Mouse (Mus musculus): Measurements from ENCODE around the gene Supt4a.

Supt4a gene

GRCm38 (mm10) chr11:87701877-87702620, 35.3 kb upstream of the Supt4a start:
- TF ChIP-seq CTCF (conservative IDR thresholded peaks at IDR 0.05; ENCODE audit: low read length) = no peak
- no peak for TF ChIP-seq NANOG (IDR thresholded peaks at IDR 0.05; ENCODE audit: borderline replicate concordance, low read length)
- TF ChIP-seq POU5F1 (IDR thresholded peaks at IDR 0.05; ENCODE audit: borderline replicate concordance, low read length) = no peak
- H3K4me3 ChIP-seq (replicated peaks; ENCODE audit: low read length) = no peak overlapping the region
- peaks cover 27% of the 10 kb centered on the region for H3K27me3 ChIP-seq (ENCODE audit: insufficient read depth, low read length)
- no peaks in the 10 kb centered on the region for H3K36me3 ChIP-seq (ENCODE audit: insufficient read depth, low read length)
- no peaks in the 10 kb centered on the region for H3K9me3 ChIP-seq (ENCODE audit: low read length)
- peaks cover 11% of the 10 kb centered on the region for H3K4me1 ChIP-seq (replicated peaks; ENCODE audit: low read depth, low read length)

GRCm38 (mm10) chr11:87703654-87704053, 33.7 kb upstream of the Supt4a start:
- Histone ChIP-seq H3K36me3 (ENCODE audit: insufficient read depth, low read length) (no peaks in the 10 kb centered on the region), H3K4me3 (replicated peaks; ENCODE audit: low read length) (no peak overlapping the region), H3K4me1 (replicated peaks; ENCODE audit: low read depth, low read length) (peaks cover 21% of the 10 kb centered on the region), H3K27me3 (ENCODE audit: insufficient read depth, low read length) (peaks cover 35% of the 10 kb centered on the region), H3K9me3 (ENCODE audit: low read length) (no peaks in the 10 kb centered on the region)
- TF ChIP-seq POU5F1 (IDR thresholded peaks at IDR 0.05; ENCODE audit: borderline replicate concordance, low read length) (no peak), CTCF (conservative IDR thresholded peaks at IDR 0.05; ENCODE audit: low read length) (no peak), NANOG (IDR thresholded peaks at IDR 0.05; ENCODE audit: borderline replicate concordance, low read length) (no peak)

GRCm38 (mm10) chr11:87704289-87704688, 33.1 kb upstream of the Supt4a start:
- no peak for TF ChIP-seq CTCF (conservative IDR thresholded peaks at IDR 0.05; ENCODE audit: low read length)
- no peak for TF ChIP-seq NANOG (IDR thresholded peaks at IDR 0.05; ENCODE audit: borderline replicate concordance, low read length)
- no peak for TF ChIP-seq POU5F1 (IDR thresholded peaks at IDR 0.05; ENCODE audit: borderline replicate concordance, low read length)
- Histone ChIP-seq H3K4me3 (replicated peaks; ENCODE audit: low read length) (no peak overlapping the region), H3K9me3 (ENCODE audit: low read length) (no peaks in the 10 kb centered on the region), H3K27me3 (ENCODE audit: insufficient read depth, low read length) (peaks cover 41% of the 10 kb centered on the region), H3K4me1 (replicated peaks; ENCODE audit: low read depth, low read length) (peaks cover 27% of the 10 kb centered on the region), H3K36me3 (ENCODE audit: insufficient read depth, low read length) (no peaks in the 10 kb centered on the region)

GRCm38 (mm10) chr11:87707570-87707969, 29.8 kb upstream of the Supt4a start:
- TF ChIP-seq POU5F1 (IDR thresholded peaks at IDR 0.05; ENCODE audit: borderline replicate concordance, low read length) (no peak), CTCF (conservative IDR thresholded peaks at IDR 0.05; ENCODE audit: low read length) (no peak), NANOG (IDR thresholded peaks at IDR 0.05; ENCODE audit: borderline replicate concordance, low read length) (no peak)
- H3K4me3 ChIP-seq (replicated peaks; ENCODE audit: low read length) = no peak overlapping the region
- H3K9me3 ChIP-seq (ENCODE audit: low read length) = no peaks in the 10 kb centered on the region
- H3K36me3 ChIP-seq (ENCODE audit: insufficient read depth, low read length) = no peaks in the 10 kb centered on the region
- H3K4me1 ChIP-seq (replicated peaks; ENCODE audit: low read depth, low read length) = peaks cover 57% of the 10 kb centered on the region
- H3K27me3 ChIP-seq (ENCODE audit: insufficient read depth, low read length) = peaks cover 63% of the 10 kb centered on the region

- TF ChIP-seq CTCF (conservative IDR thresholded peaks at IDR 0.05; ENCODE audit: low read length) = no peak
- no peak for TF ChIP-seq POU5F1 (IDR thresholded peaks at IDR 0.05; ENCODE audit: borderline replicate concordance, low read length)
- TF ChIP-seq NANOG (IDR thresholded peaks at IDR 0.05; ENCODE audit: borderline replicate concordance, low read length) = no peak
- H3K9me3 ChIP-seq (ENCODE audit: low read length) = no peaks in the 10 kb centered on the region
- H3K4me3 ChIP-seq (replicated peaks; ENCODE audit: low read length) = peak overlapping the region; percentile 68; the same call in 1 of the 2 replicates
- no peaks in the 10 kb centered on the region for H3K36me3 ChIP-seq (ENCODE audit: insufficient read depth, low read length)
- H3K4me1 ChIP-seq (replicated peaks; ENCODE audit: low read depth, low read length) = peaks cover 57% of the 10 kb centered on the region
- H3K27me3 ChIP-seq (ENCODE audit: insufficient read depth, low read length) = peaks cover 69% of the 10 kb centered on the region
Observed at GRCm38 (mm10) chr11:87708979-87709378, 28.4 kb upstream of the Supt4a start.

- H3K4me1 ChIP-seq (replicated peaks; ENCODE audit: low read depth, low read length) = peaks cover 57% of the 10 kb centered on the region
- H3K36me3 ChIP-seq (ENCODE audit: insufficient read depth, low read length) = no peaks in the 10 kb centered on the region
- H3K27me3 ChIP-seq (ENCODE audit: insufficient read depth, low read length) = peaks cover 67% of the 10 kb centered on the region
- H3K9me3 ChIP-seq (ENCODE audit: low read length) = no peaks in the 10 kb centered on the region
- TF ChIP-seq NANOG (IDR thresholded peaks at IDR 0.05; ENCODE audit: borderline replicate concordance, low read length) (no peak), POU5F1 (IDR thresholded peaks at IDR 0.05; ENCODE audit: borderline replicate concordance, low read length) (no peak), CTCF (conservative IDR thresholded peaks at IDR 0.05; ENCODE audit: low read length) (no peak)
- peak overlapping the region; percentile 68 for H3K4me3 ChIP-seq (replicated peaks; ENCODE audit: low read length)
Observed at GRCm38 (mm10) chr11:87709513-87710261, 27.7 kb upstream of the Supt4a start.

GRCm38 (mm10) chr11:87710262-87710615, 27.1 kb upstream of the Supt4a start:
- Histone ChIP-seq H3K9me3 (ENCODE audit: low read length) (no peaks in the 10 kb centered on the region), H3K27me3 (ENCODE audit: insufficient read depth, low read length) (peaks cover 69% of the 10 kb centered on the region), H3K4me1 (replicated peaks; ENCODE audit: low read depth, low read length) (peaks cover 57% of the 10 kb centered on the region), H3K36me3 (ENCODE audit: insufficient read depth, low read length) (no peaks in the 10 kb centered on the region), H3K4me3 (replicated peaks; ENCODE audit: low read length) (peak overlapping the region; percentile 68)
- TF ChIP-seq NANOG (IDR thresholded peaks at IDR 0.05; ENCODE audit: borderline replicate concordance, low read length) (no peak), CTCF (conservative IDR thresholded peaks at IDR 0.05; ENCODE audit: low read length) (no peak), POU5F1 (IDR thresholded peaks at IDR 0.05; ENCODE audit: borderline replicate concordance, low read length) (no peak)

GRCm38 (mm10) chr11:87712188-87712587, 25.2 kb upstream of the Supt4a start:
- peaks cover 69% of the 10 kb centered on the region for H3K27me3 ChIP-seq (ENCODE audit: insufficient read depth, low read length)
- TF ChIP-seq NANOG (IDR thresholded peaks at IDR 0.05; ENCODE audit: borderline replicate concordance, low read length) (no peak), POU5F1 (IDR thresholded peaks at IDR 0.05; ENCODE audit: borderline replicate concordance, low read length) (no peak), CTCF (conservative IDR thresholded peaks at IDR 0.05; ENCODE audit: low read length) (no peak)

More at GRCm38 (mm10) chr11:87712188-87712587, 25.2 kb upstream of the Supt4a start:
- no peaks in the 10 kb centered on the region for H3K9me3 ChIP-seq (ENCODE audit: low read length)
- H3K4me1 ChIP-seq (replicated peaks; ENCODE audit: low read depth, low read length) = peaks cover 48% of the 10 kb centered on the region
- no peaks in the 10 kb centered on the region for H3K36me3 ChIP-seq (ENCODE audit: insufficient read depth, low read length)
- H3K4me3 ChIP-seq (replicated peaks; ENCODE audit: low read length) = no peak overlapping the region

All from E14TG2a.4 (cell line).